Mouse (Mus musculus) stomach, embryonic 15.5 days (tissue): ENCODE data around the gene Borcs6. TPM values are rescaled to one million over a fixed set of nuclear protein-coding genes. Genes with fewer than 3 reads are reported as not detected.

Experiments used
- ATAC-seq: fragments of 200-750 bp; cut with Nextera tagmentation; 2 replicates; pipeline ENCODE4 v1.8.0; 2017; ENCODE audit warnings: low read depth, moderate number of reproducible peaks, moderate TSS enrichment; ENCODE audit not compliant: insufficient read depth, low FRiP score
- H3K27ac ChIP-seq: fragments of 300-500 bp; sonication (generic); 2 replicates; pipeline ENCODE4 v1.5.1; 2015; ENCODE audit warnings: mild to moderate bottlenecking, inconsistent platforms
- H3K27me3 ChIP-seq: fragments of 300-500 bp; sonication (generic); replicated peaks from 2 replicates; pipeline ENCODE4 v1.6.1; 2015; ENCODE audit warnings: inconsistent platforms
- H3K36me3 ChIP-seq: fragments of 300-500 bp; sonication (generic); 2 replicates; pipeline ENCODE4 v1.6.1; 2015; ENCODE audit warnings: inconsistent platforms
- H3K4me1 ChIP-seq: fragments of 300-500 bp; sonication (generic); 2 replicates; pipeline ENCODE4 v1.6.1; 2015; ENCODE audit warnings: inconsistent platforms
- H3K4me2 ChIP-seq: fragments of 300-500 bp; sonication (generic); 2 replicates; pipeline ENCODE4 v1.6.1; 2015; ENCODE audit warnings: mild to moderate bottlenecking, inconsistent platforms
- H3K4me3 ChIP-seq: fragments of 300-500 bp; sonication (generic); replicated peaks from 2 replicates; pipeline ENCODE4 v1.5.1; 2015; ENCODE audit warnings: inconsistent platforms
- H3K9ac ChIP-seq: fragments of 300-500 bp; sonication (generic); 2 replicates; pipeline ENCODE4 v1.6.1; 2015; ENCODE audit warnings: inconsistent platforms
- H3K9me3 ChIP-seq: fragments of 300-500 bp; sonication (generic); 2 replicates; pipeline ENCODE4 v1.6.1; 2016; ENCODE audit warnings: inconsistent platforms
- WGBS: fragments of 180-500 bp; shearing (Covaris S2); methylation state at CpG from one replicate; pipeline ENCODE4 v1.1.7; 2015; 5-methylcytosine and 5-hydroxymethylcytosine counted together
- polyA plus RNA-seq: library from polyadenylated mRNA; unstranded; fragments of >200 nt; fragmentation: Nextera tagmentation; extraction: Ambion mirVana; gene quantifications from 2 replicates; pipeline ENCODE4 v1.2.1, GENCODE M21; 2015

Gene Borcs6
- polyA plus RNA-seq, 1 experiment from 2014 or later, result 10.7 TPM

GRCm38 (mm10) chr11:69101604-69102402, 42.3 kb downstream of the Borcs6 start:
- ATAC-seq, result no peak
- Histone ChIP-seq H3K9me3 (no peaks in the 10 kb centered on the region), H3K36me3 (peaks cover 61% of the 10 kb centered on the region), H3K4me2 (no peak overlapping the region), H3K4me1 (peaks cover 34% of the 10 kb centered on the region), H3K9ac (no peak overlapping the region), H3K4me3 (no peak overlapping the region), H3K27ac (no peak overlapping the region), H3K27me3 (no peaks in the 10 kb centered on the region)
- WGBS, result 86% methylated on average over 21 of the region's 21 CpGs

GRCm38 (mm10) chr11:69102403-69102725, 42.8 kb downstream of the Borcs6 start:
- no peak overlapping the region for H3K4me2 ChIP-seq
- H3K9ac ChIP-seq, result no peak overlapping the region
- no peaks in the 10 kb centered on the region for H3K27me3 ChIP-seq
- peaks cover 66% of the 10 kb centered on the region for H3K36me3 ChIP-seq
- no peak overlapping the region for H3K27ac ChIP-seq
- no peaks in the 10 kb centered on the region for H3K9me3 ChIP-seq
- no peak for ATAC-seq
- H3K4me1 ChIP-seq, result peaks cover 31% of the 10 kb centered on the region
- 94% methylated on average over 7 of the region's 7 CpGs for WGBS
- no peak overlapping the region for H3K4me3 ChIP-seq

GRCm38 (mm10) chr11:69103121-69103520, 43.6 kb downstream of the Borcs6 start:
- Histone ChIP-seq H3K36me3 (peaks cover 74% of the 10 kb centered on the region), H3K4me2 (no peak overlapping the region), H3K9me3 (no peaks in the 10 kb centered on the region), H3K9ac (no peak overlapping the region), H3K4me3 (no peak overlapping the region), H3K27me3 (no peaks in the 10 kb centered on the region), H3K27ac (no peak overlapping the region), H3K4me1 (peaks cover 23% of the 10 kb centered on the region)
- 93% methylated on average over 14 of the region's 14 CpGs for WGBS
- ATAC-seq, result no peak

GRCm38 (mm10) chr11:69103531-69104435, 44.3 kb downstream of the Borcs6 start:
- H3K36me3 ChIP-seq, result peaks cover 80% of the 10 kb centered on the region
- H3K27me3 ChIP-seq, result no peaks in the 10 kb centered on the region
- no peak overlapping the region for H3K27ac ChIP-seq
- H3K4me2 ChIP-seq, result no peak overlapping the region
- peaks cover 18% of the 10 kb centered on the region for H3K4me1 ChIP-seq
- 89% methylated on average over 15 of the region's 15 CpGs for WGBS
- no peak for ATAC-seq
- H3K9me3 ChIP-seq, result no peaks in the 10 kb centered on the region
- no peak overlapping the region for H3K4me3 ChIP-seq
- no peak overlapping the region for H3K9ac ChIP-seq

- Histone ChIP-seq H3K9ac (no peak overlapping the region), H3K9me3 (no peaks in the 10 kb centered on the region), H3K27me3 (no peaks in the 10 kb centered on the region), H3K4me1 (peaks cover 11% of the 10 kb centered on the region), H3K27ac (no peak overlapping the region), H3K4me2 (no peak overlapping the region), H3K36me3 (peaks cover 85% of the 10 kb centered on the region), H3K4me3 (no peak overlapping the region)
- WGBS, result 84% methylated on average over 14 of the region's 14 CpGs
- ATAC-seq, result no peak
Measured at GRCm38 (mm10) chr11:69104487-69104886, 45.0 kb downstream of the Borcs6 start.

GRCm38 (mm10) chr11:69105227-69105626, 45.7 kb downstream of the Borcs6 start:
- peaks cover 85% of the 10 kb centered on the region for H3K36me3 ChIP-seq
- H3K4me2 ChIP-seq, result no peak overlapping the region
- H3K27ac ChIP-seq, result no peak overlapping the region
- H3K9me3 ChIP-seq, result no peaks in the 10 kb centered on the region
- H3K27me3 ChIP-seq, result no peaks in the 10 kb centered on the region
- ATAC-seq, result no peak
- no peak overlapping the region for H3K4me3 ChIP-seq
- peaks cover 10% of the 10 kb centered on the region for H3K4me1 ChIP-seq
- 80% methylated on average over 6 of the region's 6 CpGs for WGBS
- no peak overlapping the region for H3K9ac ChIP-seq

- Histone ChIP-seq H3K4me1 (peaks cover 6% of the 10 kb centered on the region; the same call in 1 of the 2 replicates), H3K9ac (no peak overlapping the region), H3K27ac (no peak overlapping the region), H3K9me3 (no peaks in the 10 kb centered on the region), H3K36me3 (peaks cover 81% of the 10 kb centered on the region), H3K4me3 (no peak overlapping the region), H3K4me2 (no peak overlapping the region), H3K27me3 (no peaks in the 10 kb centered on the region)
- no peak for ATAC-seq
- 85% methylated on average over 2 of the region's 2 CpGs for WGBS
Measured at GRCm38 (mm10) chr11:69105796-69106195, 46.3 kb downstream of the Borcs6 start.

- H3K27ac ChIP-seq, result no peak overlapping the region
- H3K4me1 ChIP-seq, result peaks cover 7% of the 10 kb centered on the region; the same call in 1 of the 2 replicates
- no peak overlapping the region for H3K4me2 ChIP-seq
- no peak overlapping the region for H3K9ac ChIP-seq
- ATAC-seq, result no peak
- peaks cover 76% of the 10 kb centered on the region for H3K36me3 ChIP-seq
- 93% methylated on average over 11 of the region's 11 CpGs for WGBS
- H3K27me3 ChIP-seq, result no peaks in the 10 kb centered on the region
- no peak overlapping the region for H3K4me3 ChIP-seq
- no peaks in the 10 kb centered on the region for H3K9me3 ChIP-seq
Measured at GRCm38 (mm10) chr11:69106299-69106698, 46.8 kb downstream of the Borcs6 start.

GRCm38 (mm10) chr11:69106842-69107241, 47.3 kb downstream of the Borcs6 start:
- Histone ChIP-seq H3K4me1 (peaks cover 9% of the 10 kb centered on the region; the same call in 1 of the 2 replicates), H3K27ac (no peak overlapping the region), H3K27me3 (no peaks in the 10 kb centered on the region), H3K9me3 (no peaks in the 10 kb centered on the region), H3K4me2 (no peak overlapping the region), H3K4me3 (no peak overlapping the region), H3K36me3 (peaks cover 72% of the 10 kb centered on the region), H3K9ac (no peak overlapping the region)
- 90% methylated on average over 11 of the region's 11 CpGs for WGBS
- no peak for ATAC-seq

- ATAC-seq, result no peak
- H3K9me3 ChIP-seq, result no peaks in the 10 kb centered on the region
- H3K36me3 ChIP-seq, result peaks cover 64% of the 10 kb centered on the region
- H3K9ac ChIP-seq, result no peak overlapping the region
- no peaks in the 10 kb centered on the region for H3K27me3 ChIP-seq
- H3K4me2 ChIP-seq, result no peak overlapping the region
- no peak overlapping the region for H3K27ac ChIP-seq
- WGBS, result 87% methylated on average over 11 of the region's 11 CpGs
- peaks cover 9% of the 10 kb centered on the region; the same call in 1 of the 2 replicates for H3K4me1 ChIP-seq
- H3K4me3 ChIP-seq, result no peak overlapping the region
Measured at GRCm38 (mm10) chr11:69107676-69108075, 48.2 kb downstream of the Borcs6 start.

- Histone ChIP-seq H3K36me3 (peaks cover 58% of the 10 kb centered on the region), H3K4me2 (no peak overlapping the region), H3K4me3 (no peak overlapping the region), H3K4me1 (peaks cover 9% of the 10 kb centered on the region; the same call in 1 of the 2 replicates), H3K27ac (no peak overlapping the region), H3K9ac (no peak overlapping the region), H3K9me3 (no peaks in the 10 kb centered on the region), H3K27me3 (no peaks in the 10 kb centered on the region)
- 94% methylated on average over 9 of the region's 9 CpGs for WGBS
- no peak for ATAC-seq
Measured at GRCm38 (mm10) chr11:69108223-69108622, 48.7 kb downstream of the Borcs6 start.
